ENCODE assay signal across 12 mouse cellular contexts in genomic region chr1:72372512-72372911, GRCm38 (mm10).
DNase-seq lines count a peak whose midpoint lies in the region; ATAC-seq lines count a peak whose summit lies in the region.
"Had no signal": no experiment of that assay in that cellular context is flagged by ENCODE, and none has a peak within 500 bp of the region (broad histone marks: within the 10 kb centered on the region; RNA-seq: fewer than 3 reads in every experiment).

No protein-coding gene starts in this region.

- no peaks in the 10 kb centered on the region for H3K9me3 ChIP-seq in hindbrain, embryonic 13.5 days
- H3K9me3 ChIP-seq in hindbrain, embryonic 11.5 days (ENCODE audit: control insufficient read depth, low read length): no peaks in the 10 kb centered on the region
- H3K9me3 ChIP-seq in forebrain, embryonic 16.5 days (ENCODE audit: control insufficient read depth, low read length): no peaks in the 10 kb centered on the region
- no peaks in the 10 kb centered on the region for H3K9me3 ChIP-seq in neural tube, embryonic 13.5 days
- H3K9me3 ChIP-seq: limb, embryonic 12.5 days; lung, embryonic 15.5 days had no signal

- no peaks in the 10 kb centered on the region for H3K27me3 ChIP-seq in hindbrain, embryonic 13.5 days
- no peaks in the 10 kb centered on the region for H3K27me3 ChIP-seq in hindbrain, embryonic 11.5 days (ENCODE audit: control insufficient read depth, insufficient read depth, low read length)
- no peaks in the 10 kb centered on the region for H3K27me3 ChIP-seq in forebrain, embryonic 16.5 days (replicated peaks; ENCODE audit: control insufficient read depth, insufficient read depth, low read length)
- H3K27me3 ChIP-seq in neural tube, embryonic 13.5 days: no peaks in the 10 kb centered on the region
- H3K27me3 ChIP-seq: limb, embryonic 12.5 days; lung, embryonic 15.5 days had no signal

- intact Hi-C loops in heart, postnatal 36 days (cut with DNase I): no loop called here

- H3K4me1 ChIP-seq in hindbrain, embryonic 13.5 days (replicated peaks): 0 out of 2 replicates have a peak, but pooled peaks cover 4% of the 10 kb centered on the region
- no peaks in the 10 kb centered on the region for H3K4me1 ChIP-seq in hindbrain, embryonic 11.5 days (replicated peaks; ENCODE audit: control insufficient read depth, insufficient read depth, low read length)
- H3K4me1 ChIP-seq in forebrain, embryonic 16.5 days (replicated peaks; ENCODE audit: control insufficient read depth, insufficient read depth, low read length): 0 out of 2 replicates have a peak, but pooled peaks cover 8% of the 10 kb centered on the region
- H3K4me1 ChIP-seq in neural tube, embryonic 13.5 days (replicated peaks): peaks cover 12% of the 10 kb centered on the region
- H3K4me1 ChIP-seq: lung, embryonic 15.5 days had no signal

- H3K9ac ChIP-seq in hindbrain, embryonic 13.5 days: no peak overlapping the region
- H3K9ac ChIP-seq in hindbrain, embryonic 11.5 days (ENCODE audit: low read depth, low read length): no peak overlapping the region
- H3K9ac ChIP-seq in forebrain, embryonic 16.5 days (replicated peaks; ENCODE audit: low read depth, low read length): no peak overlapping the region
- H3K9ac ChIP-seq in neural tube, embryonic 13.5 days: no peak overlapping the region
- H3K9ac ChIP-seq: limb, embryonic 12.5 days; lung, embryonic 15.5 days had no signal

- no peaks in the 10 kb centered on the region for H3K36me3 ChIP-seq in hindbrain, embryonic 13.5 days
- no peaks in the 10 kb centered on the region for H3K36me3 ChIP-seq in hindbrain, embryonic 11.5 days (ENCODE audit: control insufficient read depth, insufficient read depth, low read length)
- no peaks in the 10 kb centered on the region for H3K36me3 ChIP-seq in forebrain, embryonic 16.5 days (ENCODE audit: control insufficient read depth, insufficient read depth)
- no peaks in the 10 kb centered on the region for H3K36me3 ChIP-seq in neural tube, embryonic 13.5 days
- H3K36me3 ChIP-seq: lung, embryonic 15.5 days had no signal

- peak; percentile 86 for ATAC-seq in hindbrain, embryonic 13.5 days (ENCODE audit: low FRiP score)
- no peak for ATAC-seq in hindbrain, embryonic 11.5 days (ENCODE audit: low FRiP score)
- peak; percentile 95 for ATAC-seq in forebrain, embryonic 16.5 days
- peak; percentile 80 for ATAC-seq in neural tube, embryonic 13.5 days (ENCODE audit: low read depth)
- no peak for ATAC-seq in activated CD4-positive, CD25-positive, alpha-beta regulatory T cell, adult 4 months

- H3K27ac ChIP-seq in hindbrain, embryonic 13.5 days: peak overlapping the region; percentile 14; the same call in 1 of the 2 replicates
- no peak overlapping the region for H3K27ac ChIP-seq in hindbrain, embryonic 11.5 days (ENCODE audit: low read depth, low read length)
- peak overlapping the region; percentile 73 for H3K27ac ChIP-seq in forebrain, embryonic 16.5 days (ENCODE audit: low read length)
- peak overlapping the region; percentile 74 for H3K27ac ChIP-seq in neural tube, embryonic 13.5 days (replicated peaks)
- H3K27ac ChIP-seq: limb, embryonic 12.5 days; lung, embryonic 15.5 days had no signal

- 69% methylated on average over 1 of the region's 1 CpGs for WGBS in hindbrain, embryonic 13.5 days
- 79% methylated on average over 1 of the region's 1 CpGs for WGBS in hindbrain, embryonic 11.5 days
- WGBS in forebrain, embryonic 16.5 days: 28% methylated on average over 1 of the region's 1 CpGs
- WGBS in neural tube, embryonic 13.5 days: 56% methylated on average over 1 of the region's 1 CpGs

- no peak overlapping the region for H3K4me3 ChIP-seq in hindbrain, embryonic 13.5 days
- H3K4me3 ChIP-seq in hindbrain, embryonic 11.5 days (ENCODE audit: low read depth, low read length): no peak overlapping the region
- no peak overlapping the region for H3K4me3 ChIP-seq in forebrain, embryonic 16.5 days (replicated peaks; ENCODE audit: low read length)
- no peak overlapping the region for H3K4me3 ChIP-seq in neural tube, embryonic 13.5 days
- H3K4me3 ChIP-seq: limb, embryonic 12.5 days; lung, embryonic 15.5 days had no signal

- H3K4me2 ChIP-seq in hindbrain, embryonic 13.5 days: no peak overlapping the region
- H3K4me2 ChIP-seq in hindbrain, embryonic 11.5 days (replicated peaks; ENCODE audit: low read depth, low read length): no peak overlapping the region
- no peak overlapping the region for H3K4me2 ChIP-seq in forebrain, embryonic 16.5 days (ENCODE audit: low read length)
- H3K4me2 ChIP-seq in neural tube, embryonic 13.5 days: no peak overlapping the region
- H3K4me2 ChIP-seq: limb, embryonic 12.5 days; lung, embryonic 15.5 days had no signal

- no peak for DNase-seq in hindbrain, embryonic 11.5 days (ENCODE audit: low spot score)
- peak; percentile 46 for DNase-seq in layer of hippocampus, adult 9-10 months (ENCODE audit: low spot score)
- no peak for DNase-seq in heart, postnatal 36 days
- DNase-seq in embryo, embryonic 10 days (ENCODE audit: low spot score): no peak
- DNase-seq: kidney, adult 2 months; retina, postnatal 1 day had no signal

Comparison
In these comparisons a context has a peak if more than half of its experiments do, and no peak if none do; other contexts are left out.
1. ATAC-seq: peak in hindbrain, embryonic 13.5 days (single experiment), forebrain, embryonic 16.5 days (single experiment) and neural tube, embryonic 13.5 days (single experiment); none in hindbrain, embryonic 11.5 days (single experiment) and activated CD4-positive, CD25-positive, alpha-beta regulatory T cell, adult 4 months (single experiment).